Mouse (Mus musculus) 3T3-L1 (cell line): ENCODE measurements around the gene Zzef1.

Experiments used
- DNase-seq: peaks from one replicate; pipeline ENCODE4 v3.0.0-alpha.2; 2015; ENCODE audit warnings: low read depth, low spot score

Gene Zzef1

DNA sequence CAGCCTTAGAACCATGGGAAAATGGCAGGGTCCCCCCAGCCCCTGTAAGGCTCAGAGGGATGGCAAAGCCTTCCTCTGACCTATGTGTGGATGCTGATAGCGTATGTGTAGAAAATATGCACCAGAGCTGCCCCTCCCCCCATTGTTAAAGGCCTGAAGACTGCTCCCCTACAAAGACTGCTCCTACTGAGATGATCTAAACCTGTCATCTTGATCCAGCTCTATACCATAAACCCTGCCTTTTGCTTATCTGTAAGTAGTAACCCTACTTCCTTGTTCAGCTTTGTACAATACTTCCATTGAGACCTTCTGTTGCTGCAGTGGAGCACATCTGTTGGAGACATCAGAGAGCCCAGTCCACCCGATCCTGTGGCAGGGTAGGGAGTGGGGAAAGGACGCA lies 9.2 kb downstream of the Zzef1 start:
- no peak for DNase-seq

DNA sequence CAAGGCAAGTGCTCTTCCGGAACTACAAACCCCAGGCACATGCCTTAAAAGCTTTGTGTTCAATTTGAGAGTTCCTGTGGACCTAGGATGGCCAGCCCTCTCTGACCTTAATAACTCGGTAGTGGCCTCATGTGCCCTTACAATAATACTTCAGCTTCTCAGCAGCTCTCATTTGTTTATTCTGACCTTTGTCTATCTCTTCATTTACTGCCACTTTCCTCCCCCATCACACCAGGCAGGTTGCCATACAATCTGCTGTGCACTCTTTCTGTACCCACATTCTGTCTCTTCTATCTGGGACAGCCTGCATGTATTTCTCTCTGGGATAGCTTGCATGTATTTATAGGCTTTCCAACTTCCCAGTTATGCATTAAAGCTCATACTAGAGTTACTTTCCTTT lies 10.5 kb downstream of the Zzef1 start:
- DNase-seq = no peak

DNA sequence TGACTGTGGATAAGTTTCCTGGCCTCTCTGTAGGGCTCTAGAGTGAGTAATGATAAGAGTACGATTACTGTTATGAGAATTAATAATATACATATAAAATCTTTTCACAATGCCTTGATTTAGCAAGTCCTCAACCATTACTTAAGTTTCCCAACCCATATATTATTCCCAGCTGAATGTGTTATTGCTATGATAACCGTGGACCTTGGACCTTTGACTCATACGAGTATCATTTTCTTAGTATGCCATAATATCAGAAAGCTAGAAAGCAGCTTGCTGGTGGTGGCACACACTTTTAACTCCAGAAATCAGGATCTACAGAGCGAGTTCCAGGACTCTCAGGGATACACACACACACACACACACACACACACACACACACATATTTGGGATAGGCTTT lies 12.0 kb downstream of the Zzef1 start:
- peak; percentile 26 for DNase-seq

DNA sequence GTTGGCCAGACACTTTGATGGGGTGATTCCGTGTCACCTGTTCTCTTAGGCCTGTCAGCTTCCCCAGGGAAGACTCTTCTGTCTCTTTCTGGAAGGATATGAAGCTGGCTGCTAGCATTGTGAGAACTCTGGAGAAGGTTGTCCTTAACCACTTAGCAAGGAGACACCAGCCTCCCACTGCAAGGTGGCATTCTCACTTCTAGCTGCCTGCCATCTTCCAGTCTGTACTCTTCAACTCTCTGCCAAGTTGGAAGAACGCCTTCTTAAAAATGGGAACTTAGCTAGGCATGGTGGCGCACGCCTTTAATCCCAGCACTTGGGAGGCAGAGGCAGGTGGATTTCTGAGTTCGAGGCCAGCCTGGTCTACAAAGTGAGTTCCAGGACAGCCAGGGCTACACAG lies 17.7 kb downstream of the Zzef1 start:
- DNase-seq = no peak

DNA sequence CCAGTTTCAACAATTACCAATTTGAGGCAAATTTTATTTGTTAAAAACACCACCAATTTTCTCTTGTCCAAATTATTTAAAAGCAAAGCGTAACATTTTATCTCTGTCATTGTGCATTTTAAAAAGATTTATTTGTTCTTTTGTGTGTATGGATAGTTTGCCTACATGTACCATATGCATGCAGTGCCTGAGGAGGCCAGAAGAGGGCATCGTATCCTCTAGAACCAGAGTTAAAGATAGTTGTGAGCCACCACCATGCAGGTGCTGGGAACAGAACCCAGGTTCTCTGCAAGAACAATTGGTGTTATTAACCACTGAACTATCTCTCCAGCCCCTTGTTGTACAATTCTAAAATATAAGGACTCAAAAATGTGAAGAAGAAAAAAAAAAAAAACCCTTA lies 18.2 kb downstream of the Zzef1 start:
- DNase-seq = no peak

DNA sequence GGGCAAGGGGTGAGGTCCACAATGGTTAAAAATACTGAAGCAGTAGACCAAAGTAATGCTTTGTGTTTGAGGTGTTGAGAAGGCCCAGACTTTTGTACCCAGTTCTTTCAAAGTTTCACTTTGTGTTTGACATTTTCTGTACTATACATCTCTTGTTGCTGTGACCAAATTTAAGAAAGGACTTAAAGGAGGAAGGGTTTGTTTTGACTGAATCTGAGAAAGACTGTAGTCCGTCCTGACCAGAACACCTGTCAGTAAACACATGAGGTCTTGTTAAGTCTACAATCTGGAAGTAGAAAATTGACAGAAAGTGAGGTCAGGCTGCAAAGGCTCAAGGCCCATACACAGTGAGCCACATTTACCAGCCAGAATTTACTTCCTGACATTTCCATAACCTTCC lies 20.8 kb downstream of the Zzef1 start:
- DNase-seq = no peak

DNA sequence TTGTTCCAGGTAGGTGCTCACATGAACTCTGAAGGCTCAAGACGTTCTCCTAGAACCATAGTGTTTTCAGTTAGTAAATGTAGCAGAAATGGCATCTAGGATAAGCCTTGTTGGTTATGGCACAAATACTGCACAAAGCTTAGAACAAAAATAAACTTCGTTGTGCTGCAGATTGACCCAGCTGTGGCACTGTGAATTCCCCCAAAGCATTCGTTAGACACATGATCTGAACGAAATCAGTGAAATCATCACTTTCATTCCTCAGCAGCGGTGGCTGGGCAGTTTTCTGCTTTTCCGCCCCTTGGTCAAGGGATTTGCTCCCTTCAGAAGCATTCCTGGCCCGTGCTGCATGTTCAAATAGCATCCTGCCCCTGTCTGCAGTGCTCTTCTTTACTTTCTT lies 22.0 kb downstream of the Zzef1 start:
- no peak for DNase-seq

DNA sequence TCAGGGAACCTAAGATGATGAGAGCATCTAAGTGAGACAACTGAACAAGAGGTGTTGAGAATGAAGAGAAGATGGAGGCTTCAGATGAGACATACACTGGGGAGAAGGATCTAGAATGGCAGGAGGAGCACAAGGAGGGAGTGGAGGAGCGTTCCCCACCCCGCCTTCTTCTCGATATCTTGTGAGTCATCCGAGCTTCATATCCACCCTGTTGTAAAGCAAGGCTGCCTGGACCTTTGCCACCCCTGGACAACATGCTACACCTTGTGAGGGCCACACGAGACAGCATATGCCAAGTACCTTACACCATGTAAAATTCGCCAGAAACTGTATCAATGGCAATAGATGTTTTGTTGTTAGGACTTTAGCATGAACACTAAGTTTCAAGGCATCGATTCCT lies 25.0 kb downstream of the Zzef1 start:
- DNase-seq = no peak

DNA sequence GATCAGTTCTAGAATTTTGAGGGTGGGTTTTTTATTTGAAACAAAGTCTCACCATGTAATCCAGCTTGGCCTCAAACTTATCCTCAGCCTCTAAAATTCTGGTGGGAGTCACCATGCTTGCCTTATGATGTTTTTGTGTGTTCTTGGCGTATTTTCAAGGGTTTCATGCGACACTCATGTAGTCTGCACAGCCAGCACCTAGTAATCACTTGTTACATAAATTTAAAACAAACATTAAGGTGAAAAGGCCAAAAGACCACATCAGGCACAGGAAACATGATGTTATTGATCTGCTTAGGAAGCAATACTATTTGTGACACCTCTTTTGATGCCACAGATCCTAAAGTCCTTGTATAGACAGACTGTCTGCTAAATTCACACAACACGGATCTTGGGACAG lies 33.8 kb downstream of the Zzef1 start:
- no peak for DNase-seq

DNA sequence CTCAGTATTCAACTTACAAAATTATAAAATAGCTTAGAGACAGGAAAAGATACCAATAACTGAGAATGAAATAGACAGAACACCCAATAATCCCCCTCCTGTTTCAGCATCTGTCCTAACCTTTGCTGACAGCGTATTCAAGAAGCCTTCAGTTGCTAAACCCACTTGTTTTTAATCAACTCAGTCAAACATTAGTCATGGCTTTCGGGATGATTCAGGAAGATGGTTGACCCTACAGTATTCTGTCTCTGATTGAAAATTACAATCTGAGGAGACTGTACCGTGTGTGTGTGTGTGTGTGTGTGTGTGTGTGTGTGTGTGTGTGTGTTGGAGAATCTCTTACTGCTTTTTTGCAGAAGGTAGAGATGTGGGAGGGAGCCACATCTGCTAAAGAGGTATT lies 46.7 kb downstream of the Zzef1 start:
- DNase-seq = peak; percentile 62

DNA sequence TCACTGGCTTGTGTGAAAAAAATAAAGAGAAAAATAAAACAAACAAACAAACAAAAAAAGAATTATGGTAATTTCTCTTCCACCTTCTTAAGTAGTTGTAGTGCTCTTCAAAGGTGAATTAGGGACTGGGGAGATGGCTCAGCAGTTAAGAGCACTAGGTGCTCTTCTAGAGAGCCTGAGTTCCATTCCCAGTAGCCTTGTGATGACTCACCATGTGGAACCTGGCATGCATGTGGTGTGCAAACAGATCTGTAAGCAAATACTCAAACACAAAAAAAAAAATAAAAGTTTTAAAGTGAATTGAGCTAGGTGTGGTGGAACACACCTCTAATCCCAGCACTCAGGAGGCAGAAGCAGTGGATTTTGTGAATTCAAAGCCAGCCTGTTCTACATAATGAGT lies 47.5 kb downstream of the Zzef1 start:
- peak; percentile 73 for DNase-seq

DNA sequence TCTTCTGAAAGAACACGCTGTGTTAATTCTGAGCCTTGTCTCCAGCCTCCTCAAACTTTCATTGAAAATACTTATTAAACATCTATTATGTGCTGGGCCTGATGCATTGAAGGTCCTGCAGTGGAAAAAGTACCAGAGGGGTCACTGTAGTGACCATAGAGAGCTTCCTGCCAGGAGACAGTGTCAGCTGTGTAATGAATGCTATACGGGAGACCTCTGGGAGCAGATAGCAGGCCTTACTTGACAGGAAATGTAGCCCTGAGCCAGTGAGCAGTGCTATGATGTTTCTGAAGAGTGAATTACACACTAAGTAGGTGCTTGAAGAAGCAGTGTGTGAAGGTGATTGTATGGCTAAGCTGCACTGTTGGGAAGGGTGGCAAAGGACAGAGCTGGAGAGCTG lies 49.5 kb downstream of the Zzef1 start:
- no peak for DNase-seq

DNA sequence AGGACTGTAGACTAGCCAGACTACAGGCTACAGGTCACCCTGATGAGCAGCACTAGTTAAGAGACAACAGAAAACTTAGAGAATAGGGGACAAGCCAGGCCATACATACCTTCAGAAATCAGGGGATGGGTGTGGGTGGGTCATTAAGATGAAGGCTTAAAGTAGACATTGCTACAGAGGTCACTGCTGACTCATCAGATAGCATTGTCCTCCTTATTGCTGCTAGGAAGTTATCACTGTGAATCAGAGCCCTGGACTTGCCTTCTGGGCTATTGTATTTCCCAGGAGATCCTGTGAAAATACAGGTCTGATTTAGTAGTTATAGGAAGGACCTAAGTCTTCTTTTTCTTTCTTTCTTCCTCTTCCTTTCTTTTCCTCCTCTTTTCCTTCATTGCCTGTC lies 50.7 kb downstream of the Zzef1 start:
- peak; percentile 81 for DNase-seq

DNA sequence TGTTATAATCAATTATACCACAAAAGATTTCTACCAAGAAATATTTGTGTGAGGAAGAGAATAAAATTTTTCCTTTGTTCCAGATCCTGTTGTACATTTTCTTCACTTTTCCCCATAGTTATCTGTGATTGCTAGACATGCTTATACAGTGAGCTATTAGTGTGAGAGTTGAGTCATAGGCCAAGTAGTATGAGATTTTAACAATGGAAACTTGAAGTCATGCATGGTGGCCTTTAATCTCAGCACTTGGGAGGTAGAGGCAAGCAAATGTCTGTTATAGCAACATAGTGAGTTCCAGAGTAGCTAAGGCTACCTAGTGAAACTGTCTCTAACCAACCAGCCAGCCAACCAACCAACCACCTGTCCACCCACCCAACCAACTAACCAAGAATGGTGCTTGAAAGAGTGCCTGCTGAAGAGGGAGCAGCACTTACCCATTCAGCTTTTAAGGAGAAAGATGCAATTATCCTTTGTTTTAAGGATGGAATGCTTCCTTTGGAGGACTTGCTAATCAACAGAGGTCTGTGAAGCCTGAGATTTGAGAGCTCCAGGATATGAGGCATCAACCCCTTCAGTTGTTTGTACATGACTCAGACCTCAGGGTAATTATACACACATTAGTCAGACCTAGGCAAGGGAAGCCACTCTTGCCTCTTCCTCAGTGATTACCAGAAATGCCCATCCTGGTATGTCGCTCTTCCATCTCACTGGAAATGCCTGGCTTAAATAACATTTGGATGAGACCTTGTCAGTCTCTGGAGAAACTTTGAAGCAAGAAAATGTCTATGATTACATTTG lies 52.0 kb downstream of the Zzef1 start:
- DNase-seq = peak; percentile 81

DNA sequence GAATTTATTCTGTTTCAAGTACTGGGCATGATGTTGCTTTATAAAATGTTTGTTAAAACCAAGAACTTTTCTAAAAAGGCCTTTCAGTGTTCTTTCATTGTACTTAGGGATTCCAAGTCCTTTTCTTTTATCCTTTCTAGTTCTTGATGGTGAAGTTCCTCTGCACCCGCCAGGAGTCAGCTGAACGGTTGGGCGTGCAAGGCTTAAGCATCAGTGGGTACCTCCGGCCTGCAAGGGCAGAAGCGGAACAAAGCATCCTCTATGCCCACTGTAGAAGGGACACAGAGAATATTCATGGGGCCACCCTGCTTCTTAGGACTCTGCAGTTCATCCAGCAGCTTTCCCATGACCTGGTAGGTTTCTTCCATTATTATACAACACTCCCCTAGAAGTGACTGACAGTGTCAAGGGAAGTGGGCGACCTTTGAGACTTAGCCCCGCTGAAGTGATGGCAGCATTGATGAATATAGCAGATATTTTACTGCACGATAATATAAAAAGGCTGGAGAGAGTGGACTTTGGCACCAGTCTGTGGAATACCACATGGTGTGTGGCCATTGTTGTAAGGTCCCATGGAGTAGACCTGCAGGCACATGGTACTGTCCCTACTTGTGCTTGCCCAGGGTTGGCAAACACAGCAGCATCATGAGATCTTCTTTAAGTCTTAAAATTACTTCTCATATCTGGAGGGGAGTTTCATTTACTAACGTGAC lies 54.5 kb downstream of the Zzef1 start:
- no peak for DNase-seq

DNA sequence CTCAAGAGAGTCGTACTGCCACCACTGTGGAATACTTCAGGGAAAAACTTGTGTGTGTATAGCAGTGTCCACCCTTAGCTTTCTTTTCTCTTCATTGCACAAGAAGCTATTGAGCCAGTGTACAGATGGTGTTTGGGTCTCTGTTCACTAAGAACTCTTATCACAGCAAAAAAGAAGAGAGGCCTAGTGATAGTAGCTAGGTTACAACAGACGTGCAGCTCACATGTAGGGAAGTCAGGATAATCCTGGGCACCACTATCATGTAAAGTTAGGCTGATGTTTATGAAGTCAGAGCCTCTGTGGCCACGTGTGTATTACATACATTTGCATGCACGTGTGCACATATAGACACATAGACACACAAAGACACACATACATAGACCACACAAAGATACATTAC lies 55.2 kb downstream of the Zzef1 start:
- DNase-seq = no peak

DNA sequence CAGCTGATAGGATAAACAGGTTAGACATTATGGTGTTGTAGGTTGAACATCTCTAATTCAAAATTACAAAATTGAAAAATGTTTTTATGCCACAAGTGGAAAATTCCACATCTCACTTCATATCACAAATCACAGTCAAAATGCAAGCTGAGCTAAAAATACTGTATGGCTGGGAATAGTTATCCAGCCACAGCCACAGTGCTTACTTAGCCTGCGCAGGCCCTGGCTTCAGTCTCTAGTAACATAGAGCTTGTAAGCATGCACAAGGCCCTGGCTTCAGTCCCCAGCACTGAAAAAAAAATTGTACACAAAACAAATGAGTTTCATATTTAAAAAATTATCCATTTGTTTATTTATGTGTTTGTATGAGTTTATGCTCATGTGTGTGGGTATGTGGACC lies 56.1 kb downstream of the Zzef1 start:
- DNase-seq = no peak

DNA sequence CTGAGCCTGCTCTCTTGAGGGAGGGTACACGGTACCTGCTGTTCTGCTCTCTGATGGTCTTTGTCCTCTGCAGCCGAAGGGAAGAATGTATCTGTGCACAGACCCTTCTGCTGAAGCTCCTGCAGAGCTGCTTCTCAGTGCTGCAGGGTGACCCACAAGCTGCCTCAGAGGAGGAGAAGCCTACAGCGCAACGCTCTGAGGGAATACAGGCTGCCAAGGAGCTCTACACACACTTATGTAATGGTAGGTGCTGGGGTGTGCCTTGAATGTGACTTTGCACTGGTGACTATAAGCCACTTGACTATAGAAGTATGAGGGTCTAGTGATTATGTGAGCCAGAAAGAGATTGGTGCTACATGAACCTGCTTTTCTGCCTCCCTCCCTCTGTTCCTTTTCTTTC lies 57.1 kb downstream of the Zzef1 start:
- no peak for DNase-seq

DNA sequence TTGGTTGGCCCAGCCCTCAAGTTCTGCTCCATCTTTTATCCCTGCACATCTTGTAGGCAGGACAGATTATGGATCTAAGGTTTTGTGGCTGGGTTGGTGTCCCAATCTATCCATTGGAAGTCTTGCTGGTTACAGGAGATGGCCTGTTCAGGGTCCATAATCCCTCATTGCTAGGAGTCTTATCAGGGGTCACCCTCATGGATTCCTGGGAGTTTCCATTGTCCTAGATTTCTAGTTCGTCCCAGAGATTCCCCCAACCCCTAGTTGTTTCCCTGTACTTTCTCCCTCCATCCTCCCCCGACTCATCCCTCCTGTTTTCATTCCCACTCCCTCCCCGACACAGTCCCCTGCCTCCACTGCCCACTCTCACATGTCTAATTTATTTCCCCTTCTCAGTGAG lies 58.2 kb downstream of the Zzef1 start:
- no peak for DNase-seq

DNA sequence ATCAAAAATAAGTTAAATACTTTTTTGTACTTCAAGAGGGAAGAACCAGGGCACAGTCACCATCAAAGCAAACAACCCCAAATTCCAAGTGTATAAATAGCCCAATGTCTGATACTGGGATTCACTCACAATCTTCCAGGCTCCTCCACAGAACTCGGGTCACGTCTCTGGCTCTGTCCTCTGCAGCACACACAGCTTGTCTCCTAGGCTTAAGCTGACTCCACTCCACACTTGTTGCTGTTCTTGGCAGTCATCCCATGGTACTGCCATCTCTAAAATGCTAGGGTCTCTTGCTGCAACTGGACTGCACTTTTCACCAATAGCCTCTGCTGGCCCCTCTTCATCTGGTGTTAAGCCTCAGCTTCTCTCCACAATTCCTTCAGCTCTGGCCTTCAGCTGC lies 60.7 kb downstream of the Zzef1 start:
- no peak for DNase-seq

DNA sequence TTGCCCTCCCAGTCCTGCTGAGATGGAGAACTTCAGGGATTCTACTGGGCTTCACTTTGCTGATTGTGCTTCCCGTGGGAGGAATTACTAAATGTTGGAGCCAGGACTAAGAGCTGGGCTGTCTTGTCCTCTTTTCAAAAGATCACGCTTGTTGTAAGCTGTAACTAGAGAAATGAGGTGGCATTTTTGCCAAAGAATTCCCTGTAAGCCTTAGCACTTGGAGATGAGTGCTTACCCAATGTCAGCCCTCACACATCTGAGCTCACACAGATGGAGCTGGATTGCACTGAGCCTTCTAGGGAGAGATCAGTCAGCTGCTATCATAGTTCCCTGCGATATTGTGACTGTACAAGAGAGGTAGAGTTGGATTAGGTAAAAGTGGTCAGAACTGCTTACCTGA lies 65.2 kb downstream of the Zzef1 start:
- DNase-seq = no peak

DNA sequence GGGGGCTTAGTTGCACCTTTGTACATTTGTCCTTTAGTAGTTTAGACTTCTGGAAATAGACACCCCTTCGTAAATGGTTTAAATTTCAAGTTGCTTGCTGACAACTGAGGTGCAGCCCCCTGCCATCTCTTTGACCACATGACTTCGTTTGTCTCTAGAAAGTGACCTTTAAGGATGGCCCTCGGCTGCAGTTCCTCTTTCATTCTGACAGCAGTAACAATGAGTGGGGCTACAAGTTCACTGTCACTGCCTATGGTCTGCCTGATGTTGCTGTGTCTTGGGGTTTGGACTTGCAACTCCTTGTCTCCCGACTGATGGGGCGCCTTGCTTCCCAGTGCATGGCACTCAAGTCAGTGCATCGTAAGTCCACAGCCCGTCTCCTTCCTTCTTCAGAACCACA lies 70.4 kb downstream of the Zzef1 start:
- no peak for DNase-seq

DNA sequence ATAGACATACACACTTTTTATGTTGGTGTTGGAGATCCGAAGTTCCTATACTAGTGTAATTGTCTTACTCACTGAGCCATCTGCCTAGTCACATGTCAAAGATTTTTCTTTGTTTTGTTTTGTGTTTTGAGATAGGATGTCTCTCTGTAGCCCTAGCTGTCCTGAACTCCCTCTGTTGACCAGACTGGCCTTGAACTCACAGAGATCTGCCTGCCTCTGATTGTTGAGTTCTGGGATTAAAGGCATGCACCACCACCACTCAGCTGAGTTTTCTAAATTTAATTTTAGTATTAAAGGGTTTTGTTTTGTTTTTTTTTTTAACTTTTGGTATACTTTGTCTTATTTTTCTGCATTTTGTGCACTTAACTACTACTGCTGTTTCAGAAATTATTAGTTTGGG lies 76.0 kb downstream of the Zzef1 start:
- no peak for DNase-seq

DNA sequence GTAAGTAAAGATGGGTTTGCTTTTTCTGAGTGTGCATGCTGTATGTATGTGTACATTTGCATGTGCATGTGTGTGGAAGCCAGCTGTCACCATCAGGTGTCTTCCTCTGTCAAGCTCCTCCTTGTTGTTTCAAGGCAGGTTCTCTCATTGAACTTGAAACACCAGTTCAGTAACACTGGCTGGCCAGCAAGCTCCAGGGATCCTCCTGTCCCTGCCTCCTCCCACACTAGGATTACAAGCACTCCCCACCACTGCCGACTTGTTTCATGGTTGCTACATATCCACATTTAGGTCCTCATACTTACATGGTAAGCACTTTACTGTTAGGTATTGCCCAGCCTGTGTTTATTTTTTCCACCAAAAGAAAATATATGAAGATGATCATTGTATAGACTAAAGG lies 96.6 kb downstream of the Zzef1 start:
- DNase-seq = no peak
